Mouse (Mus musculus): ENCODE measurements around the gene St5.

- no peak for TF ChIP-seq CTCF (IDR thresholded peaks at IDR 0.05; ENCODE audit: low read depth, low read length)
- no peak for TF ChIP-seq POLR2A (IDR thresholded peaks at IDR 0.05; ENCODE audit: insufficient read depth, low read length)
- TF ChIP-seq EP300 (IDR thresholded peaks at IDR 0.05; ENCODE audit: insufficient read depth, low read depth, low read length) = no peak
Measured at GRCm38 (mm10) chr7:109516500-109516899, 186.9 kb downstream of the St5 start.

Data from ES-Bruce4 (cell line).